Mouse (Mus musculus) midbrain, embryonic 12.5 days (tissue): Measurements from ENCODE around the gene Greb1. TPM values are rescaled to one million over a fixed set of nuclear protein-coding genes. Genes with fewer than 3 reads are reported as not detected.

Source experiments
- ATAC-seq: fragments of 200-750 bp; cut with Nextera tagmentation; 2 replicates; pipeline ENCODE4 v1.8.0; 2017; ENCODE audit warnings: low read depth, moderate TSS enrichment, moderate library complexity; ENCODE audit not compliant: low FRiP score
- H3K27ac ChIP-seq: fragments of 300-500 bp; sonication (generic); replicated peaks from 2 replicates; pipeline ENCODE4 v1.5.1; 2016; ENCODE audit warnings: mild to moderate bottlenecking
- H3K27me3 ChIP-seq: fragments of 300-500 bp; sonication (generic); 2 replicates; pipeline ENCODE4 v1.6.1; 2016; ENCODE audit warnings: mild to moderate bottlenecking
- H3K36me3 ChIP-seq: fragments of 300-500 bp; sonication (generic); 2 replicates; pipeline ENCODE4 v1.6.1; 2016
- H3K4me1 ChIP-seq: fragments of 300-500 bp; sonication (generic); 2 replicates; pipeline ENCODE4 v1.6.1; 2016
- H3K4me2 ChIP-seq: fragments of 300-500 bp; sonication (generic); replicated peaks from 2 replicates; pipeline ENCODE4 v1.6.1; 2016; ENCODE audit warnings: mild to moderate bottlenecking, moderate library complexity
- H3K4me3 ChIP-seq: fragments of 300-500 bp; sonication (generic); 2 replicates; pipeline ENCODE4 v1.5.1; 2016; ENCODE audit warnings: mild to moderate bottlenecking
- H3K9ac ChIP-seq: fragments of 300-500 bp; sonication (generic); replicated peaks from 2 replicates; pipeline ENCODE4 v1.6.1; 2016; ENCODE audit warnings: mild to moderate bottlenecking, moderate library complexity
- H3K9me3 ChIP-seq: fragments of 300-500 bp; sonication (generic); 2 replicates; pipeline ENCODE4 v1.6.1; 2016; ENCODE audit warnings: mild to moderate bottlenecking
- WGBS: fragments of 180-500 bp; shearing (Covaris S2); methylation state at CpG from one replicate; pipeline ENCODE4 v1.1.7; 2016; 5-methylcytosine and 5-hydroxymethylcytosine counted together
- polyA plus RNA-seq: library from polyadenylated mRNA; unstranded; fragments of >200 nt; fragmentation: Nextera tagmentation; extraction: Ambion mirVana; gene quantifications from 2 replicates; pipeline ENCODE4 v1.2.1, GENCODE M21; 2016

Greb1 gene
- polyA plus RNA-seq, 1 experiment from 2014 or later: 7.0 TPM

DNA sequence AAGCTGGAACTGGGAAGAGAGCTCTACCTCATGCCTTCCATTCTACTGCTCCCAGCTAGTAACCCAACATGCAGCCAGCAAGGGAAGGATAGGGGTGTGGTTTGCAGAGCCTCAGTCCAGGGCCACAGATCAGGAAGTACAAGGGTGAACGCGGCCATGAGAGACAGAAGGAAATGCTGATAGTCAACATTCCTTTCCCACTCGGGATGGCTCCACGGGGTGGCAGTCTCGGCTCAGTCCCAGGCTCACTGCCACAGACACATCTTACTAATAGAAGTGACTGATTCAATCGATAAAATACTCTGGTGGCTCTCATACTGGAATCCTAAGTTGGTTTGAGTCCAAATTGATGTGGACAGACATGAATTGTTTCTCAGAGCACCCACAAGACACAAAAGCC, 27.8 kb upstream of the Greb1 start:
- Histone ChIP-seq H3K4me1 (no peaks in the 10 kb centered on the region), H3K9ac (no peak overlapping the region), H3K4me3 (no peak overlapping the region), H3K9me3 (no peaks in the 10 kb centered on the region), H3K4me2 (no peak overlapping the region), H3K27me3 (no peaks in the 10 kb centered on the region), H3K36me3 (peaks cover 39% of the 10 kb centered on the region), H3K27ac (no peak overlapping the region)
- WGBS: 82% methylated on average over 6 of the region's 6 CpGs
- ATAC-seq: no peak

- no peak overlapping the region for H3K4me3 ChIP-seq
- no peaks in the 10 kb centered on the region for H3K9me3 ChIP-seq
- ATAC-seq: no peak
- peaks cover 73% of the 10 kb centered on the region for H3K36me3 ChIP-seq
- no peak overlapping the region for H3K9ac ChIP-seq
- H3K4me2 ChIP-seq: no peak overlapping the region
- no peaks in the 10 kb centered on the region for H3K27me3 ChIP-seq
- no peak overlapping the region for H3K27ac ChIP-seq
- peaks cover 10% of the 10 kb centered on the region; the same call in 1 of the 2 replicates for H3K4me1 ChIP-seq
- 91% methylated on average over 1 of the region's 1 CpGs for WGBS
These were observed 23.0 kb upstream of the Greb1 start for GRCm38 (mm10) chr12:16823701-16824100.

GRCm38 (mm10) chr12:16822181-16822734, 21.6 kb upstream of the Greb1 start:
- Histone ChIP-seq H3K27me3 (no peaks in the 10 kb centered on the region), H3K36me3 (peaks cover 72% of the 10 kb centered on the region), H3K4me3 (no peak overlapping the region), H3K9me3 (no peaks in the 10 kb centered on the region), H3K4me1 (peaks cover 15% of the 10 kb centered on the region), H3K27ac (no peak overlapping the region), H3K4me2 (no peak overlapping the region), H3K9ac (no peak overlapping the region)
- 93% methylated on average over 10 of the region's 10 CpGs for WGBS
- no peak for ATAC-seq

DNA sequence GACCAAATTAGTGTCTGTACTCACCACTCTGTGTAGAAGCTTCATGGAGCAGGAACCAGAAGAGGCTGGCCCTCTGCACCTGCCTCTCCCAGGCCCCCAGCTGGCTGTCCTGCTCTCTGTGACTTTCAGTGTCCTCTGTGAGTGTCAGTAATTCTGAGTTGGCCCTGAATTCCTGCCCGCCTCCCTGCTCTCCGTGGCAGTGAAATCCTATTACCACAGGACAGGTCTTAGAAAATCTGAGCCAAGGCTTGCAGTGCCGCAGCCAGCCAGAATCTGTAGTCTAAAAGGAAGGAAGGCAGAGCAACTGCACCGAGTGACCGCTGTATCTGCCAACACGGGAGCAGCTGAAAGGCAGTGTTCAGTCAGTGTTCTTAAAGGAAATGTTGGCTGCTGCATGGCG, 20.1 kb upstream of the Greb1 start:
- Histone ChIP-seq H3K36me3 (peaks cover 70% of the 10 kb centered on the region), H3K4me3 (no peak overlapping the region), H3K9me3 (no peaks in the 10 kb centered on the region), H3K9ac (no peak overlapping the region; the same call in 1 of the 2 replicates), H3K4me1 (peaks cover 15% of the 10 kb centered on the region), H3K27me3 (no peaks in the 10 kb centered on the region), H3K27ac (peak overlapping the region; percentile 68), H3K4me2 (no peak overlapping the region)
- WGBS: 58% methylated on average over 7 of the region's 7 CpGs
- ATAC-seq: no peak

DNA sequence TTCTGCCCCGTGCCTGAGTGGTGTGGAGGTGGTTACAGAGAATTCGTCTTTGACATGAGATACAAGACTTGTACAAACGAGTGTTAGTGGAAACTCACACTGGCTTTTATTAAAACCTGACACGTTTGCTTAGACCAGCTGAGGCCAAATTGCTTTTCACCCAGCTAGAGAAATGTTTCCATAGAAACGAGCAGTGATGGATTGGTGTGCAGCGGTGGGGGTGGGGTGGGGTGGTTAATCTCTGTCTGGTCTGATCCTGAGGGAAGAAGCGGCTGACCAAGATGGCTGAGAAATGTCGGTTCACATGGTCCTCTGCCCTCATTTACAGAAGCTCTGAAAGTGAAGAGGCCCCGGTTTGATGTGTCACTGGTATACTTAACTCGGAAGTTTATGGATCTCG, 17.8 kb upstream of the Greb1 start:
- peak; percentile 71 for ATAC-seq
- Histone ChIP-seq H3K4me1 (peaks cover 21% of the 10 kb centered on the region), H3K9ac (no peak overlapping the region), H3K4me2 (0 out of 2 replicates have a peak overlapping the region, but pooled peaks have one; percentile 17), H3K36me3 (peaks cover 68% of the 10 kb centered on the region), H3K27ac (peak overlapping the region; percentile 52), H3K4me3 (no peak overlapping the region), H3K27me3 (no peaks in the 10 kb centered on the region), H3K9me3 (no peaks in the 10 kb centered on the region)
- WGBS: 24% methylated on average over 11 of the region's 11 CpGs

GRCm38 (mm10) chr12:16817147-16817546, 16.5 kb upstream of the Greb1 start:
- Histone ChIP-seq H3K4me3 (no peak overlapping the region), H3K36me3 (peaks cover 54% of the 10 kb centered on the region), H3K27ac (peak overlapping the region; percentile 54; the same call in 1 of the 2 replicates), H3K9ac (no peak overlapping the region), H3K4me1 (peaks cover 31% of the 10 kb centered on the region), H3K27me3 (no peaks in the 10 kb centered on the region), H3K4me2 (no peak overlapping the region), H3K9me3 (no peaks in the 10 kb centered on the region)
- 89% methylated on average over 4 of the region's 4 CpGs for WGBS
- ATAC-seq: no peak

- Histone ChIP-seq H3K4me3 (peak overlapping the region; percentile 92), H3K9ac (peak overlapping the region; percentile 85), H3K4me2 (peak overlapping the region; percentile 84), H3K27ac (no peak overlapping the region), H3K9me3 (no peaks in the 10 kb centered on the region), H3K4me1 (peaks cover 25% of the 10 kb centered on the region), H3K36me3 (peaks cover 24% of the 10 kb centered on the region), H3K27me3 (peaks cover 35% of the 10 kb centered on the region)
- ATAC-seq: peak; percentile 6; the same call in 1 of the 2 replicates
- WGBS: 7% methylated on average over 15 of the region's 15 CpGs
These were observed 10.8 kb upstream of the Greb1 start for GRCm38 (mm10) chr12:16811477-16811876.

DNA sequence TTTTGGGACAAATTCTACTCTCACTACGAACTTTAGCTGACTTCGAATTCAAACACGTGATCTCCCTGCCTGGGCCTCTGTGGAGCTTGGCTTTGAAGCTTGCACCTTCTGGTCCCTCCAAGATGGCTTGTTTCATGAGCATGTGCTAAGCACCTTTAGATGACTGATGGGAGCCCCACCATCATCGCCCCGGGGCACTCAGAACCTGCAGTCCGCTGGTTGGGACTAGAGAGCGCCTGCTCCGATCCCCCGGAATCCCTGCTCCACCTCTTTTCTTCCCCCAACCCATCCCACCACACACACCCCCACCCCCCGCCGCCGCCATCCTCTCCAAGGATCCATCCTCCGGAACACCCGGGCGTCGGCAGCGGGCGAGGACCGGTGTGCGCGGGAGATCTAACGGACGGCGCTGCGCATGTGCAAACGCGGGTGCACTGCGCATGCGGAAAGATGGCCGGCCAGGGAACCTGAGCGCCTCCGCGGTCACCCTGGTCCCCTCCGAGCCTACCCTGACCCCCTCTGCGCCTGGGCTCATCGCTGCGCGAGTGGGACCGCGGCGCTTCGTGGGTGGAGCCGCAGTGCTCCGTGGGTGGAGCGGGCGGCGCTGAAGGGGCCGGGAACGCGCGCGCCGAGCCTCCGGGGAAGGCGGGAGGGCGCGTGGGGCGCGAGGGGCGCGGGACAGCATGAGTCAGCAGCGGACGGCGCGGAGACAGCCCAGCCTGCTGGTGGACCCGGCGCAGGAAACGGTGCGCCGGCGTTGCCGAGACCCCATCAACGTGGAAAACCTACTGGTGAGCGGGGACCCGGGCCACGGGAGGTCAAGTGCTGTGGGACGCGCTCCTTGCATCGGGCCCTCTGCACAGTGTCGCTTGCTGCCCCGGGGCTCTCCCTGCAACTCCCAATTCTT, 10.1 kb upstream of the Greb1 start, which contains the start of gene E2f6:
Gene E2f6 (plus strand): TSS at position 439 of the 907 bp plus-strand sequence.
- Histone ChIP-seq H3K9me3 (no peaks in the 10 kb centered on the region), H3K9ac (peak within 1 kb of the TSS; percentile 85), H3K36me3 (peaks cover 21% of the 10 kb centered on the region; the same call in 1 of the 2 replicates), H3K4me2 (peak within 1 kb of the TSS; percentile 84), H3K27me3 (peaks cover 42% of the 10 kb centered on the region), H3K4me1 (peaks cover 25% of the 10 kb centered on the region), H3K27ac (peak within 1 kb of the TSS; percentile 77), H3K4me3 (peak within 1 kb of the TSS; percentile 92)
- ATAC-seq: peak; percentile 83
- WGBS: 8% methylated on average over 69 of the region's 81 CpGs

DNA sequence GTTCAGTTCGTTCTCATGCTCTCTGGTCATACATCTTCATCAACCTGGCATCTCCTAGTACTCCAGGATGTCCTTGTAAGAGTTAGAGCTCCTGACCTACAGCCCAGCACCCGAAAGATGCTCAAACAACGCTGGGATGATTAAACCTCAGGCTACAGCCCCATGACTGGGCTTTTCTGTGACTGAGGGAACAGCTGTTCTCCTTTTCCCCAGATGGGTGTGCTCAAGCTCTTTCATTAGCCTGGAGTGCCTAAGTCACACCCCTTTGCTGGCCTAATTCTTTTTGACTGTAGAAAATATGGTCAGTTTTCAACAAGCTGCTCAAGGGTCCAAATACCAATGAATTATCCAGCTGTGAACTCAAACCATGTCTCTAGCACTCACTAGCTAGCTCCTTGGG, 7.4 kb upstream of the Greb1 start:
- H3K4me2 ChIP-seq: no peak overlapping the region
- no peaks in the 10 kb centered on the region for H3K9me3 ChIP-seq
- peaks cover 35% of the 10 kb centered on the region for H3K4me1 ChIP-seq
- no peak overlapping the region for H3K27ac ChIP-seq
- peaks cover 43% of the 10 kb centered on the region for H3K27me3 ChIP-seq
- H3K4me3 ChIP-seq: no peak overlapping the region
- H3K36me3 ChIP-seq: no peaks in the 10 kb centered on the region
- no peak overlapping the region for H3K9ac ChIP-seq
- no peak for ATAC-seq
- WGBS: 43% methylated on average over 3 of the region's 3 CpGs

DNA sequence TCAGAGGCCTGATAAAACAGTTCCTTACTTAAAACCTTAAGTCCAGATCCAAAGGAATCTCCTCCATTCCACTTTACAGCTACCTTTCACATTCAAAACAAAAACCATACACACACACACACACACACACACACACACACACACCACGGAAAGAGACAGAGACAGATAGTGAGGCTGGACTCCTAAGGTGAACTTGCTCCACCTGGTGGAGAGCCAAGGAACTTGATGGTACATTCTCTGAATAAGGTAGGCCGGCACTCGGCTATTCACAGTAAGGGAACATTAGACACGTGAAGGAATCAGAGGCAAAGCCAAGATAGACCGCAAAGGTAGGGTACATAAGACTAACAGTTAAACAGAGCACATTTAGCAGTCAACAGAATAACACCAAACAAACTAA, 4.8 kb upstream of the Greb1 start:
- Histone ChIP-seq H3K4me3 (no peak overlapping the region), H3K36me3 (no peaks in the 10 kb centered on the region), H3K4me1 (peaks cover 28% of the 10 kb centered on the region), H3K27ac (no peak overlapping the region), H3K9ac (no peak overlapping the region), H3K4me2 (no peak overlapping the region), H3K9me3 (no peaks in the 10 kb centered on the region), H3K27me3 (peaks cover 51% of the 10 kb centered on the region)
- WGBS: 3% methylated on average over 5 of the region's 5 CpGs
- ATAC-seq: peak; percentile 70

- H3K27ac ChIP-seq: peak overlapping the region; percentile 30; the same call in 1 of the 2 replicates
These were observed 3.3 kb upstream of the Greb1 start for GRCm38 (mm10) chr12:16803956-16804430.

More at GRCm38 (mm10) chr12:16803956-16804430, 3.3 kb upstream of the Greb1 start:
- no peak overlapping the region for H3K9ac ChIP-seq
- peaks cover 38% of the 10 kb centered on the region for H3K4me1 ChIP-seq
- no peaks in the 10 kb centered on the region for H3K9me3 ChIP-seq
- H3K27me3 ChIP-seq: peaks cover 37% of the 10 kb centered on the region
- peak; percentile 10; the same call in 1 of the 2 replicates for ATAC-seq
- 0 out of 2 replicates have a peak overlapping the region, but pooled peaks have one; percentile 0 for H3K4me2 ChIP-seq
- no peaks in the 10 kb centered on the region for H3K36me3 ChIP-seq
- H3K4me3 ChIP-seq: no peak overlapping the region
- 14% methylated on average over 5 of the region's 5 CpGs for WGBS
